Comparison of ENCODE assay signal across 19 mouse cellular contexts in the genomic region with DNA sequence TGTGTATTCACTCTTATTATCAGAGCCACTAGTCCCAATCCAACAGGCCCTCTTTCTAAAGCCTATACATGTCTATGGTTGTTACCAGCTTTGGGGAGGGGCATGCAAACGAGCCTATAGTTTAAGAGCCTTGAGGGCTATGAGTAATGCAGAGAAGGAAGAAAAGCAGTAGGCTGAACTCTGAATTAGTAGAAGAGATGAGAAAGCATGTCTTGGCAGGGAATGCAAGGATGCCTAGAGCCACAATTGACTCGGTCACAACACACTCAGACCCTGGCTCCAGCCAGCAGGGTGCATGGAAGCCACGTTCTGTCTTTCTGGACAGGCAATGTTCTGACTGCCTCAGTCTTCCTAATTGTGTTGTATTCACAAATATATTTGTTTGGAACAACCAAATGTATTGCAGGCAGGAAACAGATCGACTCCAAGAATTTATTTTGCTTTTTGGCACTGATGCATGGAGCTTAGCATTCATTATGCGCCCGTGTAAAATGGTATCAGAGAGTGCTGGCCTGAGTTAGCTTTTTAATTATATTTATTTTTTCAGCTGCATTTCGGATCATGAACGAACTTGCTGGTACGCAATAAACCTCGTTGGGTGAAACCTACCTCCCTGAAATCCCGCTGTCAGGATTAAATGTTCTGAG.
"Had no signal": no experiment of that assay in that cellular context is flagged by ENCODE, and none has a peak within 500 bp of the region (broad histone marks: within the 10 kb centered on the region; RNA-seq: fewer than 3 reads in every experiment).

No protein-coding gene starts in this region.

- H3K9me3 ChIP-seq: limb, embryonic 10.5 days; limb, embryonic 13.5 days; liver, embryonic 12.5 days; liver, embryonic 15.5 days; lung, embryonic 15.5 days had no signal

- H3K4me2 ChIP-seq: limb, embryonic 13.5 days; liver, embryonic 12.5 days; liver, embryonic 15.5 days; lung, embryonic 15.5 days; midbrain, embryonic 11.5 days had no signal

- H3K36me3 ChIP-seq: limb, embryonic 10.5 days; limb, embryonic 13.5 days; liver, embryonic 12.5 days; liver, embryonic 15.5 days; lung, embryonic 15.5 days had no signal

- DNase-seq: kidney, postnatal 25 days; layer of hippocampus, adult 9-11 months; liver; lung, adult 18-20 months; lung, postnatal 14 days; lung, postnatal 4 days; midbrain, embryonic 14.5 days; thymus, adult 2 months; thymus, postnatal 14 days; thymus, postnatal 4 days had no signal

- H3K9ac ChIP-seq: limb, embryonic 13.5 days; liver, embryonic 12.5 days; liver, embryonic 15.5 days; lung, embryonic 15.5 days had no signal

- ATAC-seq: liver, embryonic 12.5 days had no signal

- H3K27ac ChIP-seq: kidney, postnatal 0 days; layer of hippocampus, adult 2 months; limb, embryonic 10.5 days; limb, embryonic 13.5 days; liver, embryonic 12.5 days; liver, embryonic 15.5 days; lung, embryonic 15.5 days; stomach, postnatal 0 days had no signal

- H3K4me3 ChIP-seq: layer of hippocampus, adult 2 months; limb, embryonic 10.5 days; limb, embryonic 13.5 days; liver, embryonic 12.5 days; liver, embryonic 15.5 days; lung, embryonic 15.5 days had no signal

- H3K27me3 ChIP-seq: liver, embryonic 15.5 days; lung, embryonic 15.5 days had no signal
